Mouse (Mus musculus) MEL (cell line): ENCODE measurements around the gene Polr1e. TPM values are rescaled to one million over a fixed set of nuclear protein-coding genes. Genes with fewer than 3 reads are reported as not detected.
"Not testable (repeated sequence)": the region's sequence is repeated elsewhere in the genome, so short reads cannot be mapped to it uniquely, and the experiment has no call there.

Source experiments
- DNase-seq: peaks from one replicate; pipeline ENCODE4 v3.0.0; 2011; ENCODE audit warnings: low read depth, low spot score
- H3K27ac ChIP-seq: 2 replicates; pipeline ENCODE4 v1.5.1; 2012; ENCODE audit warnings: low read depth, mild to moderate bottlenecking, control low read depth, low read length, moderate library complexity; ENCODE audit not compliant: control insufficient read depth
- H3K27me3 ChIP-seq, 2 experiments: fragments of 150-350 bp in 1 of 2; sonication (generic) in 1 of 2; 2 replicates each; pipeline ENCODE4 v1.6.1; 2012; ENCODE audit warnings: low read length in 2 of 2, mild to moderate bottlenecking in 2 of 2, improper control_type of control experiment in 1 of 2, moderate library complexity in 1 of 2; ENCODE audit not compliant: insufficient read depth in 2 of 2, control insufficient read depth in 1 of 2
- H3K36me3 ChIP-seq, 2 experiments: 2 replicates each; pipeline ENCODE4 v1.6.1; 2012 to 2014; ENCODE audit warnings: low read length in 2 of 2, improper control_type of control experiment in 1 of 2, inconsistent platforms in 1 of 2, mild to moderate bottlenecking in 1 of 2; ENCODE audit not compliant: insufficient read depth in 2 of 2, control insufficient read depth in 1 of 2
- H3K4me1 ChIP-seq, 2 experiments: fragments of 150-350 bp in 1 of 2; sonication (generic) in 1 of 2; 2 replicates each; pipeline ENCODE4 v1.6.1; 2012; ENCODE audit warnings: low read length in 2 of 2, improper control_type of control experiment in 1 of 2, mild to moderate bottlenecking in 1 of 2; ENCODE audit not compliant: insufficient read depth in 2 of 2, control insufficient read depth in 1 of 2
- H3K4me3 ChIP-seq, 2 experiments: fragments of 150-350 bp in 1 of 2; sonication (generic) in 1 of 2; 2 replicates each; pipeline ENCODE4 v1.5.1; 2012; ENCODE audit warnings: low read depth in 2 of 2, low read length in 2 of 2, mild to moderate bottlenecking in 2 of 2, moderate library complexity in 2 of 2, control low read depth in 1 of 2, improper control_type of control experiment in 1 of 2; ENCODE audit not compliant: control insufficient read depth in 1 of 2, insufficient read depth in 1 of 2
- H3K79me2 ChIP-seq: 2 replicates; pipeline ENCODE4 v1.6.1; 2012; ENCODE audit warnings: mild to moderate bottlenecking, low read length, moderate library complexity; ENCODE audit not compliant: control insufficient read depth, poor library complexity, insufficient read depth
- H3K9ac ChIP-seq: 2 replicates; pipeline ENCODE4 v1.6.1; 2012; ENCODE audit warnings: low read depth, mild to moderate bottlenecking, control low read depth, low read length, moderate library complexity; ENCODE audit not compliant: control insufficient read depth, poor library complexity, severe bottlenecking
- H3K9me3 ChIP-seq: fragments of 150-350 bp; sonication (generic); replicated peaks from 2 replicates; pipeline ENCODE4 v1.6.1; 2012; ENCODE audit warnings: mild to moderate bottlenecking, low read length, improper control_type of control experiment, moderate library complexity; ENCODE audit not compliant: insufficient read depth
- E2F4 ChIP-seq: IDR thresholded peaks from 2 replicates; pipeline ENCODE4 v1.6.1; 2011; ENCODE audit warnings: low read depth, low read length, improper control_type of control experiment, borderline replicate concordance
- ELF1 ChIP-seq: IDR thresholded peaks from 2 replicates; pipeline ENCODE4 v1.6.1; 2014; ENCODE audit warnings: low read depth, mild to moderate bottlenecking, inconsistent platforms, low read length, improper control_type of control experiment, moderate library complexity
- EP300 ChIP-seq, 2 experiments: IDR thresholded peaks; 2 replicates each; pipeline ENCODE4 v1.6.1; 2011; ENCODE audit warnings: improper control_type of control experiment in 2 of 2, low read length in 2 of 2, low read depth in 1 of 2, mild to moderate bottlenecking in 1 of 2
- ETS1 ChIP-seq: IDR thresholded peaks from 2 replicates; pipeline ENCODE4 v1.6.1; 2012; ENCODE audit warnings: low read depth, mild to moderate bottlenecking, inconsistent platforms, low read length, improper control_type of control experiment, moderate library complexity
- GATA1 ChIP-seq: IDR thresholded peaks from 2 replicates; pipeline ENCODE4 v1.6.1; 2011; ENCODE audit warnings: low read depth, low read length, improper control_type of control experiment
- HCFC1 ChIP-seq: IDR thresholded peaks from 2 replicates; pipeline ENCODE4 v1.6.1; 2012; ENCODE audit warnings: low read depth, mild to moderate bottlenecking, inconsistent platforms, low read length, improper control_type of control experiment, moderate library complexity
- JUND ChIP-seq: IDR thresholded peaks from 2 replicates; pipeline ENCODE4 v1.6.1; 2011; ENCODE audit warnings: low read depth, mild to moderate bottlenecking, improper control_type of control experiment, low read length
- MAZ ChIP-seq: IDR thresholded peaks from 2 replicates; pipeline ENCODE4 v1.6.1; 2012; ENCODE audit warnings: low read depth, mild to moderate bottlenecking, inconsistent platforms, low read length, improper control_type of control experiment
- MYB ChIP-seq: IDR thresholded peaks from 2 replicates; pipeline ENCODE4 v1.6.1; 2011; ENCODE audit warnings: mild to moderate bottlenecking, low read depth, low read length, improper control_type of control experiment
- RCOR1 ChIP-seq: IDR thresholded peaks from 2 replicates; pipeline ENCODE4 v1.6.1; 2012; ENCODE audit warnings: low read depth, mild to moderate bottlenecking, inconsistent platforms, low read length, improper control_type of control experiment
- SIN3A ChIP-seq: IDR thresholded peaks from 2 replicates; pipeline ENCODE4 v1.6.1; 2012; ENCODE audit warnings: low read length, improper control_type of control experiment, inconsistent platforms
- TAL1 ChIP-seq: IDR thresholded peaks from 2 replicates; pipeline ENCODE4 v1.6.1; 2012; ENCODE audit warnings: mild to moderate bottlenecking, inconsistent platforms, low read length, moderate library complexity, mixed read lengths
- TBP ChIP-seq: IDR thresholded peaks from 2 replicates; pipeline ENCODE4 v1.8.0; 2011; ENCODE audit warnings: low read depth, low read length, improper control_type of control experiment
- TCF12 ChIP-seq: IDR thresholded peaks from 2 replicates; pipeline ENCODE4 v1.6.1; 2014; ENCODE audit warnings: low read depth, mild to moderate bottlenecking, inconsistent platforms, low read length, improper control_type of control experiment, moderate library complexity
- ZNF384 ChIP-seq: IDR thresholded peaks from 2 replicates; pipeline ENCODE4 v1.6.1; 2012; ENCODE audit warnings: low read depth, mild to moderate bottlenecking, inconsistent platforms, low read length, improper control_type of control experiment
- polyA plus RNA-seq, 2 experiments: library from polyadenylated mRNA; stranded (reverse) in 1 of 2; unstranded in 1 of 2; fragments of >175 nt in 1 of 2; fragments of >200 nt in 1 of 2; gene quantifications; 2 replicates each; pipeline versions ENCODE4 v1.2.1 to v1.2.4; 2012; ENCODE audit warnings: low replicate concordance in 2 of 2, low read depth in 1 of 2; ENCODE audit not compliant: insufficient read length in 2 of 2, insufficient read depth in 1 of 2, missing spikeins in 1 of 2
- total RNA-seq: library from RNA; depleted of rRNA; stranded (reverse); fragments of 300-350 nt; gene quantifications from 2 replicates; pipeline ENCODE4 v1.2.3, GENCODE M21; 2012

Gene Polr1e
- total and polyA plus RNA-seq, 3 experiments, result 40.8 to 51.5 TPM; not detected in 1

DNA sequence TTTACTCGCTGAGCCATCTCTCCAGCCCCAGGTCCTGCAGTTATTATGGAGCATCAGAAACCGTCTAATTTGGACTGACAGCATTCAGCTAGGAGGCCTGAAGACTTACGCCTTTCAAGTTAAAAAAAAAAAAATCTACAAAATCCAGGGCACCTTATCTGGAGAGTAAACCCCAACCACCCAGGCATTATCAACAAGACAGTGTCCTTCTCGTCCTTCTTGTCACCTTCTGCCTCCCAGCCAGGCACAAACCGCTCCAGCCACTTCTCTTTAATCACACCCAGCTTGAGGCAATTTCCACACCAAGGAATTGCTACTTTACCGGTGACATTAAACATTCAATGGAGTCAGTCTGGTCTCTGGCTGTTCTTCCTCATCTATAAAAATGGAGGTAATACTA lies 55.2 kb downstream of the Polr1e start:
- no peaks in the 10 kb centered on the region for H3K27me3 ChIP-seq
- peaks cover 4 to 17% of the 10 kb centered on the region in 2 experiments for H3K4me1 ChIP-seq
- H3K27ac ChIP-seq, result peak overlapping the region; percentile 21; the same call in 1 of the 2 replicates
- peak; percentile 84 to 91 for TF ChIP-seq EP300 (IDR thresholded peaks at IDR 0.05; ENCODE audit: low read depth in 1 of 2, low read length in 2 of 2)
- TF ChIP-seq ZNF384, result peak; percentile 90
- 0 out of 2 replicates have a peak, but pooled peaks have one; percentile 15 for TF ChIP-seq ETS1
- peak; percentile 74 for TF ChIP-seq MYB
- no peak for TF ChIP-seq E2F4
- TF ChIP-seq SIN3A, result peak; percentile 29; the same call in 1 of the 2 replicates
- TF ChIP-seq RCOR1, result peak; percentile 80
- TF ChIP-seq MAZ, result no peak
- no peak for TF ChIP-seq HCFC1
- peak; percentile 56 for TF ChIP-seq TAL1
- peak; percentile 83 for TF ChIP-seq TCF12
- TF ChIP-seq GATA1, result peak; percentile 85
- TF ChIP-seq, all 39 proteins: peak for 9
- DNase-seq, result peak; percentile 67
- no peak overlapping the region for H3K4me3 ChIP-seq
- H3K36me3 ChIP-seq, result peaks cover 0 to 13% of the 10 kb centered on the region in 2 experiments; a peak in 2 of 4 replicates
- H3K79me2 ChIP-seq, result no peaks in the 10 kb centered on the region
- H3K9me3 ChIP-seq, result no peaks in the 10 kb centered on the region
- H3K9ac ChIP-seq, result no peak overlapping the region

GRCm38 (mm10) chr4:45081041-45081440 lies 62.7 kb downstream of the Polr1e start:
- not testable (repeated sequence) for H3K79me2 ChIP-seq, DNase-seq, H3K9me3 ChIP-seq, H3K27ac ChIP-seq, H3K36me3 ChIP-seq, H3K4me1 ChIP-seq, H3K9ac ChIP-seq, H3K4me3 ChIP-seq, H3K27me3 ChIP-seq

DNA sequence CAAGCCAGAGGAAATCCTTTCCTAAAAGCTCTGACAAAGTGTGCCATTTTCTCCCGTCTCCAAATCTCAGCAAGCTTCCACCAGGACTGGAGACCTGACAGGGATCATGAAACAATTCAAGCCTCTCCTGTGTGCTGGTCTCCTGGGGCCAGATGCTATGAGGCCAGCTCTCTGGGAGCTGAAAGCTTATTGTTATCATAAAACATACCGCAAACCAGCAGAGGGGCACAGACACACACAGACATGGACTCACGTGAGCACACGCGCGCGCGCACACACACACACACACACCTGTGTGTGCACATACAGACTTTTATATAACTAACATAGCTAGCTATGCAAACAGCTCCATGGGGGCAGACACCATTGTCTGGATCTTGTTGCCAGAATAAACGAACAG lies 64.6 kb downstream of the Polr1e start:
- no peak for DNase-seq
- no peak overlapping the region for H3K9ac ChIP-seq
- peaks cover 0 to 5% of the 10 kb centered on the region in 2 experiments; a peak in 2 of 4 replicates for H3K36me3 ChIP-seq
- TF ChIP-seq JUND (no peak), ELF1 (no peak), TAL1 (no peak), TBP (no peak), EP300 (IDR thresholded peaks at IDR 0.05; ENCODE audit: low read depth in 1 of 2, low read length in 2 of 2) (no peak), MAZ (no peak)
- TF ChIP-seq, all 39 proteins: peak for 0
- Histone ChIP-seq H3K9me3 (no peaks in the 10 kb centered on the region), H3K27me3 (no peaks in the 10 kb centered on the region), H3K79me2 (no peaks in the 10 kb centered on the region), H3K27ac (no peak overlapping the region), H3K4me3 (no peak overlapping the region), H3K4me1 (peaks cover 0 to 5% of the 10 kb centered on the region in 2 experiments; a peak in 1 of 4 replicates)
